Mouse (Mus musculus) kidney, embryonic 16.5 days (tissue): Measurements from ENCODE around the gene Map3k6. TPM values are rescaled to one million over a fixed set of nuclear protein-coding genes. Genes with fewer than 3 reads are reported as not detected.

Source experiments
- ATAC-seq: fragments of 200-750 bp; cut with Nextera tagmentation; 2 replicates; pipeline ENCODE4 v1.8.0; 2017; ENCODE audit warnings: moderate TSS enrichment; ENCODE audit not compliant: low FRiP score, low TSS enrichment
- H3K27ac ChIP-seq: fragments of 300-500 bp; sonication (generic); 2 replicates; pipeline ENCODE4 v1.5.1; 2014; ENCODE audit warnings: low read length
- H3K27me3 ChIP-seq: fragments of 300-500 bp; sonication (generic); 2 replicates; pipeline ENCODE4 v1.6.1; 2014; ENCODE audit warnings: low read length, control low read depth, mixed read lengths; ENCODE audit not compliant: insufficient read depth
- H3K36me3 ChIP-seq: fragments of 300-500 bp; sonication (generic); 2 replicates; pipeline ENCODE4 v1.6.1; 2014; ENCODE audit warnings: low read length, control low read depth, mixed read lengths; ENCODE audit not compliant: insufficient read depth
- H3K4me1 ChIP-seq: fragments of 300-500 bp; sonication (generic); 2 replicates; pipeline ENCODE4 v1.6.1; 2014; ENCODE audit warnings: low read length, control low read depth, mixed read lengths; ENCODE audit not compliant: insufficient read depth
- H3K4me2 ChIP-seq: fragments of 300-500 bp; sonication (generic); replicated peaks from 2 replicates; pipeline ENCODE4 v1.6.1; 2014; ENCODE audit warnings: low read depth, low read length
- H3K4me3 ChIP-seq: fragments of 300-500 bp; sonication (generic); 2 replicates; pipeline ENCODE4 v1.5.1; 2014; ENCODE audit warnings: mild to moderate bottlenecking, low read length
- H3K9ac ChIP-seq: fragments of 300-500 bp; sonication (generic); replicated peaks from 2 replicates; pipeline ENCODE4 v1.6.1; 2014; ENCODE audit warnings: low read length
- H3K9me3 ChIP-seq: fragments of 300-500 bp; sonication (generic); 2 replicates; pipeline ENCODE4 v1.6.1; 2016; ENCODE audit warnings: low read length, control low read depth
- WGBS: fragments of 180-500 bp; shearing (Covaris S2); extraction: QIAGEN DNeasy Blood & Tissue Kit; methylation state at CpG from one replicate; pipeline ENCODE4 v1.1.7; 2014; 5-methylcytosine and 5-hydroxymethylcytosine counted together
- polyA plus RNA-seq: library from polyadenylated mRNA; unstranded; fragments of >200 nt; fragmentation: Nextera tagmentation; extraction: Ambion mirVana; gene quantifications from 2 replicates; pipeline ENCODE4 v1.2.1, GENCODE M21; 2015

Gene Map3k6
- polyA plus RNA-seq, 1 experiment from 2014 or later = 3.8 TPM

GRCm38 (mm10) chr4:133247072-133247471 is 6.5 kb downstream of the Map3k6 start:
- Histone ChIP-seq H3K27ac (no peak overlapping the region), H3K27me3 (peaks cover 53% of the 10 kb centered on the region), H3K4me3 (no peak overlapping the region), H3K36me3 (no peaks in the 10 kb centered on the region), H3K4me2 (no peak overlapping the region), H3K4me1 (peaks cover 25% of the 10 kb centered on the region), H3K9ac (no peak overlapping the region), H3K9me3 (no peaks in the 10 kb centered on the region)
- WGBS = 24% methylated on average over 15 of the region's 15 CpGs
- no peak for ATAC-seq

- no peak for ATAC-seq
- 56% methylated on average over 13 of the region's 13 CpGs for WGBS
These were observed 7.3 kb downstream of the Map3k6 start for GRCm38 (mm10) chr4:133247806-133248449.

GRCm38 (mm10) chr4:133250609-133251008 is 10.0 kb downstream of the Map3k6 start:
- Histone ChIP-seq H3K27me3 (peaks cover 43% of the 10 kb centered on the region), H3K4me2 (peak overlapping the region; percentile 55), H3K27ac (no peak overlapping the region), H3K9me3 (no peaks in the 10 kb centered on the region), H3K36me3 (no peaks in the 10 kb centered on the region), H3K4me3 (peak overlapping the region; percentile 38), H3K4me1 (peaks cover 27% of the 10 kb centered on the region), H3K9ac (peak overlapping the region; percentile 23; the same call in 1 of the 2 replicates)
- 1% methylated on average over 22 of the region's 22 CpGs for WGBS
- ATAC-seq = no peak; the same call in 1 of the 2 replicates

More at GRCm38 (mm10) chr4:133247806-133248449, 7.3 kb downstream of the Map3k6 start:
- no peak overlapping the region for H3K4me3 ChIP-seq
- no peak overlapping the region for H3K27ac ChIP-seq
- peaks cover 24% of the 10 kb centered on the region for H3K4me1 ChIP-seq
- no peak overlapping the region for H3K4me2 ChIP-seq
- no peak overlapping the region for H3K9ac ChIP-seq
- H3K27me3 ChIP-seq = peaks cover 46% of the 10 kb centered on the region
- no peaks in the 10 kb centered on the region for H3K36me3 ChIP-seq
- no peaks in the 10 kb centered on the region for H3K9me3 ChIP-seq

GRCm38 (mm10) chr4:133251214-133251613 is 10.6 kb downstream of the Map3k6 start:
- Histone ChIP-seq H3K9ac (peak overlapping the region; percentile 23; the same call in 1 of the 2 replicates), H3K4me3 (peak overlapping the region; percentile 38), H3K36me3 (no peaks in the 10 kb centered on the region), H3K27me3 (peaks cover 49% of the 10 kb centered on the region), H3K4me1 (peaks cover 27% of the 10 kb centered on the region), H3K9me3 (no peaks in the 10 kb centered on the region), H3K27ac (no peak overlapping the region), H3K4me2 (peak overlapping the region; percentile 55)
- ATAC-seq = no peak
- WGBS = 3% methylated on average over 31 of the region's 31 CpGs

- peaks cover 32% of the 10 kb centered on the region for H3K4me1 ChIP-seq
- H3K27ac ChIP-seq = no peak overlapping the region
- 52% methylated on average over 4 of the region's 4 CpGs for WGBS
- no peak overlapping the region for H3K4me3 ChIP-seq
- no peaks in the 10 kb centered on the region for H3K36me3 ChIP-seq
- no peak overlapping the region for H3K9ac ChIP-seq
- no peak for ATAC-seq
- H3K27me3 ChIP-seq = peaks cover 57% of the 10 kb centered on the region
- H3K9me3 ChIP-seq = no peaks in the 10 kb centered on the region
- H3K4me2 ChIP-seq = no peak overlapping the region
These were observed 11.5 kb downstream of the Map3k6 start for GRCm38 (mm10) chr4:133252089-133252488.

GRCm38 (mm10) chr4:133253412-133253811 is 12.8 kb downstream of the Map3k6 start:
- Histone ChIP-seq H3K27me3 (peaks cover 52% of the 10 kb centered on the region), H3K27ac (no peak overlapping the region), H3K4me3 (no peak overlapping the region), H3K9me3 (no peaks in the 10 kb centered on the region), H3K4me1 (peaks cover 32% of the 10 kb centered on the region), H3K36me3 (no peaks in the 10 kb centered on the region), H3K9ac (no peak overlapping the region), H3K4me2 (no peak overlapping the region)
- ATAC-seq = 0 out of 2 replicates have a peak, but pooled peaks have one; percentile 9
- 26% methylated on average over 12 of the region's 12 CpGs for WGBS

- peaks cover 40% of the 10 kb centered on the region for H3K27me3 ChIP-seq
- no peak overlapping the region for H3K4me3 ChIP-seq
- H3K36me3 ChIP-seq = no peaks in the 10 kb centered on the region
- H3K9ac ChIP-seq = no peak overlapping the region
- peaks cover 23% of the 10 kb centered on the region for H3K4me1 ChIP-seq
- no peaks in the 10 kb centered on the region for H3K9me3 ChIP-seq
- H3K4me2 ChIP-seq = no peak overlapping the region
- WGBS = 74% methylated on average over 6 of the region's 6 CpGs
- H3K27ac ChIP-seq = no peak overlapping the region
- ATAC-seq = no peak
These were observed 14.8 kb downstream of the Map3k6 start for GRCm38 (mm10) chr4:133255392-133255791.

- 16% methylated on average over 24 of the region's 24 CpGs for WGBS
- no peak overlapping the region for H3K9ac ChIP-seq
- ATAC-seq = peak; percentile 50
These were observed 16.2 kb downstream of the Map3k6 start for GRCm38 (mm10) chr4:133256820-133257219.

GRCm38 (mm10) chr4:133257230-133257629 is 16.6 kb downstream of the Map3k6 start:
- H3K4me1 ChIP-seq = peaks cover 13% of the 10 kb centered on the region
- H3K9me3 ChIP-seq = no peaks in the 10 kb centered on the region
- peak; percentile 25; the same call in 1 of the 2 replicates for ATAC-seq
- H3K9ac ChIP-seq = no peak overlapping the region
- peaks cover 22% of the 10 kb centered on the region for H3K27me3 ChIP-seq
- H3K4me3 ChIP-seq = peak overlapping the region; percentile 21
- peak overlapping the region; percentile 45 for H3K4me2 ChIP-seq
- no peaks in the 10 kb centered on the region for H3K36me3 ChIP-seq
- 30% methylated on average over 12 of the region's 12 CpGs for WGBS
- H3K27ac ChIP-seq = no peak overlapping the region

More at GRCm38 (mm10) chr4:133256820-133257219, 16.2 kb downstream of the Map3k6 start:
- peak overlapping the region; percentile 21 for H3K4me3 ChIP-seq
- H3K4me2 ChIP-seq = peak overlapping the region; percentile 45
- peaks cover 26% of the 10 kb centered on the region for H3K27me3 ChIP-seq
- peaks cover 13% of the 10 kb centered on the region for H3K4me1 ChIP-seq
- H3K27ac ChIP-seq = no peak overlapping the region
- H3K36me3 ChIP-seq = no peaks in the 10 kb centered on the region
- no peaks in the 10 kb centered on the region for H3K9me3 ChIP-seq

GRCm38 (mm10) chr4:133257798-133258408 is 17.3 kb downstream of the Map3k6 start:
- ATAC-seq = no peak; the same call in 1 of the 2 replicates
- Histone ChIP-seq H3K27ac (no peak overlapping the region), H3K4me2 (no peak overlapping the region), H3K27me3 (peaks cover 22% of the 10 kb centered on the region), H3K4me1 (peaks cover 13% of the 10 kb centered on the region), H3K9ac (no peak overlapping the region), H3K36me3 (no peaks in the 10 kb centered on the region), H3K9me3 (no peaks in the 10 kb centered on the region), H3K4me3 (no peak overlapping the region)
- 75% methylated on average over 12 of the region's 12 CpGs for WGBS
